Mouse (Mus musculus) layer of hippocampus, adult 2 months (tissue): ENCODE measurements at regions not wholly inside any gene's neighbourhood (a gene's known extent, or its start where the extent isn't known, plus 50 kb on each side); places are given as distances from the start of the nearest gene placed in this dataset.
A peak's percentile ranks its signal among the peaks of the same experiment; 100 is the strongest.

Experiments used
- DNase-seq, 2 experiments: peaks; one replicate each; pipeline ENCODE4 v3.0.0; 2022; ENCODE audit warnings: low spot score in 2 of 2
- H3K27ac ChIP-seq: fragments of 200-600 bp; 2 replicates; pipeline ENCODE4 v1.8.1; 2022
- H3K4me3 ChIP-seq: fragments of 200-600 bp; 2 replicates; pipeline ENCODE4 v1.8.1; 2022; ENCODE audit warnings: mild to moderate bottlenecking
- CTCF ChIP-seq: fragments of 200-600 bp; conservative IDR thresholded peaks from 2 replicates; pipeline ENCODE4 v1.8.1; 2022; ENCODE audit warnings: antibody characterized with exemption, mild to moderate bottlenecking, moderate library complexity

GRCm38 (mm10) chr1:90502771-90503540 is 99.8 kb upstream of the Cops8 start:
- Histone ChIP-seq H3K27ac (no peak overlapping the region), H3K4me3 (no peak overlapping the region)
- no peak for TF ChIP-seq CTCF
- DNase-seq, result no peak

GRCm38 (mm10) chr1:90504583-90505080 is 98.1 kb upstream of the Cops8 start:
- TF ChIP-seq CTCF, result no peak
- H3K4me3 ChIP-seq, result no peak overlapping the region
- H3K27ac ChIP-seq, result no peak overlapping the region
- DNase-seq, result no peak

GRCm38 (mm10) chr1:90505599-90505998 is 97.2 kb upstream of the Cops8 start:
- TF ChIP-seq CTCF, result no peak
- DNase-seq, result no peak
- Histone ChIP-seq H3K27ac (no peak overlapping the region), H3K4me3 (no peak overlapping the region)

- no peak for DNase-seq
- Histone ChIP-seq H3K27ac (no peak overlapping the region), H3K4me3 (no peak overlapping the region)
- no peak for TF ChIP-seq CTCF
These were observed 96.2 kb upstream of the Cops8 start for GRCm38 (mm10) chr1:90506582-90506981.

DNA sequence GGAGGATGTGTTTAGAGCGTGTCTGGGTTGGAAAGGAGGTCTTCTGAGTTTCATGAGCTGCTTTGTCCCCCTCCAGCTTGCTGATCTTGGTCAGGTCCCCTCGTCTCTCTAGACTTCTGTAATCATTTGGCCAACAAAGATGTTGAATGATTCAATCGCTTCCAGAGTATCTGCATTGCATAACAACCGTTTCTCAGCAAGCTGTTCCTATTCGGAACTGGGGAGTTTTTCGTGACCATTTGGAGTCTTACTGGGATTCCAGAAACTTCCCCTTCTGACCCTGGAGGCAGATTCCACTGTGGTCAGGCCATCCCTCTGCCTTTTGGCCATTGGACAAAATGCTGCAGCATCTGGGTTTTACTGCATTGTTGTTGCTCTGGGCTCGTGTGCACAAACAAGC is 93.4 kb upstream of the Cops8 start:
- TF ChIP-seq CTCF, result no peak
- Histone ChIP-seq H3K27ac (peak overlapping the region; percentile 74), H3K4me3 (no peak overlapping the region)
- peak in 1 of 2 experiments; percentile 30 for DNase-seq

GRCm38 (mm10) chr1:90513442-90514070 is 89.2 kb upstream of the Cops8 start:
- no peak for DNase-seq
- no peak for TF ChIP-seq CTCF

DNA sequence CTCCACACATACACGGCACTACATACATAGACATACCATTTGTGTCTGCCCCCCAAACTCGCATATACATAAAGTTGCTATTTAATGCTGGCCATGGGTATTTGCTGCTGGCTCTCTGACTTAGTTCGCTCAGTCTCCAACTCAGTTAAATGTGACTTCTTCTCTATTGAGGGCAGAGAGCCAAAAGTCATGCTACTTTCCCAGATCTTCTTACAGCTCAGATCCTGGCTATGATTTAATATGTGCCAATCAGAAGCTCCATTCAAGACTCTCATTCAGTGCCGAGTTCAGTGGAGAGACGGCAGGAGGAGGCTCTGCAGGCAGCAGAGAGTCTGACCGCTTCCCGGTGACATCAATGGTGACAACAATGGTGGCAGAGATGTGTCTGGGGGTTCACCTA is 88.6 kb upstream of the Cops8 start:
- TF ChIP-seq CTCF, result no peak
- H3K27ac ChIP-seq, result no peak overlapping the region
- no peak for DNase-seq
- H3K4me3 ChIP-seq, result no peak overlapping the region

More at GRCm38 (mm10) chr1:90513442-90514070, 89.2 kb upstream of the Cops8 start:
- no peak overlapping the region for H3K27ac ChIP-seq
- no peak overlapping the region for H3K4me3 ChIP-seq

GRCm38 (mm10) chr1:90518584-90519265 is 84.1 kb upstream of the Cops8 start:
- no peak for DNase-seq
- H3K27ac ChIP-seq, result no peak overlapping the region
- TF ChIP-seq CTCF, result no peak
- H3K4me3 ChIP-seq, result no peak overlapping the region

DNA sequence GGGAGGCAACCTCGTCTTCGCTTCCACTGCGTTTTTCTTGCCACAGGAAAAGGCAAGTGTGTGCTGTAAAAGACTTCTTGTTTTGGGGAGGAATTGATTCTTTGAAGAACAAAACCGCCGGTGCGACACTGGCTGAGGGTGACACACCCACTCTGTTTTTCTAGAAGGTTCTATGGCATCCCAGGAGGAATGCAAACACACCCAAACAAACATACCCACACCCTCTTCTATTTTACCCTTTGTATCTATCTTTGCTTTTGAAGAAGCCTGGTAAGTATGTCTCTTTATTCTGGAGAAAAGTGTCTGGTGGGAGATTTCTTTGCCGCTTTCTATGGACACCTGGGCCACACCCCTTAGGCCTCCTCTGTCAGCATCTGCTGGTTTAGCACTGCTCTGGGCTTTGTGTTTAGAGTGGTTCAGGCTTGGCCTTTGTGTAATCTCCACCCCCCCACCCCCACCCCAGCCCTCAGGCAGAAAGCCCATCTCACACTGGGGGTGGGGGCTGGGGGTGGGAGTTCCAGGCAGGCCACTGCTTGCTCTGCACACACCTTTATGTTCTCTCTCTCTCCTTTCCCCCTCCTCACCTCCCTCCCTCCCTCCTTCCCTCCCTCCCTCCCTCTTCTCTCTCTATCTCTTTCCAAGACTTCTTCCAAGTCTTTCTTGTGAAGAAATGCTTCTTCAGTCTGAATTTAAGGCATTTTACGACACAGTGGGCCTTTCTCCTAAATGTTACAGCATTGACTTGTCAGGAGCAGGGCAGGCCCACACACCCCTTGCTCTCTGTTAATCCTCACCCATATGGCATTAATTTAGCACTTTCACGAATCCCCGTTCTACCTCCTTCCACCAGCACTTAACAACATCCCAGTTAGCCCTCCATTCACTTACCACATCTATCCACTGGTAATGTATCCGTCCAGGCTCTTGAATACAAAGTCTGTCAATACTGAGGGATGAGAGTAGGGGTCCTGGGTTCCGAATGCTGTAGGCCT is 83.2 kb upstream of the Cops8 start:
- TF ChIP-seq CTCF, result no peak
- H3K4me3 ChIP-seq, result no peak overlapping the region
- DNase-seq, result no peak
- H3K27ac ChIP-seq, result no peak overlapping the region

- no peak for TF ChIP-seq CTCF
- no peak overlapping the region for H3K4me3 ChIP-seq
- H3K27ac ChIP-seq, result no peak overlapping the region
- no peak for DNase-seq
These were observed 80.5 kb upstream of the Cops8 start for GRCm38 (mm10) chr1:90522294-90522693.

DNA sequence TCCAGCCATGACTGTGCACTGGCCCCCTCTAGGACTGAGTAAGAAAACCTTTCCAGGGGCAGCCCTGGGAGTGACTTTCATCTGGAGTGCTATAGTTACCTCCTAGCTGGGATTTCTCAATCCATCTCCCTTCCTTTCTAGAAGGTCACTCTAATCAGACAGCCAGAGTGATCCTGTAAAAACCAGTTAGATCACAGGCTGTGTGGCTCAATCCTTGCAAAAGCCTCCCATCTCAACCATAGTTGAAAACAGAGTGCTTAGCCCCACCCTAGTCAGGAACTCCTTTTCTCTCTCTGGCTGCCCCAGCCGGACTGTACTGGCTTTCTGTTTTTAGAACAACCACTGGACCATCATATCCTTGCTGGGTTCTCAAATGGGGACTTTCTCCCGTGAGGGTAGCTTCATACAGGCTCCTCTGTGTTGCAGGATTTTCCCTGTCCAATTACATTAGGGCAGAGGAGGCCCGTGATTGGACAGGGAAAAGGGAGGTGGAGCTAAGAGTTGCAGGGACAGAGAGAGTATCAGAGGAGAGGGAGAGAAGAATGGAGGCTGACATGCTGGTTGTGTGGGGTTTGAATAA is 78.0 kb upstream of the Cops8 start:
- Histone ChIP-seq H3K27ac (no peak overlapping the region), H3K4me3 (no peak overlapping the region)
- no peak for TF ChIP-seq CTCF
- DNase-seq, result no peak

- DNase-seq, result no peak
- no peak for TF ChIP-seq CTCF
- H3K4me3 ChIP-seq, result no peak overlapping the region
- H3K27ac ChIP-seq, result no peak overlapping the region
These were observed 76.5 kb upstream of the Cops8 start for GRCm38 (mm10) chr1:90526311-90526710.
